Mouse (Mus musculus): Measurements from ENCODE around the gene Isyna1.
A peak's percentile ranks its signal among the peaks of the same experiment; 100 is the strongest.

DNA sequence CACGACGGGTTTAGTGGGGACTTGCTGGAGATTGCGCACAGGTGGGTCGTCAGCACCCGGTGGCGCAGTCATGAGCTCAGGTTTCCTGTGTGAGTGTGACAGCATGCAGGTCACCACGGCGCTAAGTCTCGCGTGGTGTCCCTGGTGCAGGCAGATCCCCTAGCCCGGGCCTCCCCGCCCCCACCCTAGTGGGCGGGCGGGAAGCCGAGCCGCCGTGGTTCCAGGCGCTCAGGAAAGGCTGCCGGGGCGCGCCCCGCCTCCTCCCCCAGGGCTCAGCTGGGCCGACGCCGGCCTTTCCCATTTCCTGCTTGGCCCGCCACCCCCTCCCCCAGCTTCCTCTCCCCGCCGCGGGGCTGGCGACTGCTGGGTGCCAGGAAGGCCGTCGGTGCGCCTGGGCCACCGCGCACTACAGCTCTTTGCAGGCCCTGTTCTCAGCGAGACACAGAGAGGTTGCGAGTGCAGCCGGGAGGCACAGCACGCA lies 15.2 kb downstream of the Isyna1 start:
- no peak for TF ChIP-seq CTCF (IDR thresholded peaks at IDR 0.05)
- peak; percentile 85 for TF ChIP-seq POLR2A (IDR thresholded peaks at IDR 0.05; ENCODE audit: insufficient read depth, low read depth, low read length)
- 0 out of 2 replicates have a peak, but pooled peaks have one; percentile 13 for TF ChIP-seq EP300 (IDR thresholded peaks at IDR 0.05; ENCODE audit: insufficient read depth, low read depth, low read length)
